Mouse (Mus musculus) ES-CJ7 (cell line): ENCODE results near the gene Tlr11.

ENCODE experiments used
- DNase-seq: peaks from one replicate; pipeline ENCODE4 v3.0.0; 2011; ENCODE audit warnings: low read depth, low spot score

The Tlr11 gene

DNA sequence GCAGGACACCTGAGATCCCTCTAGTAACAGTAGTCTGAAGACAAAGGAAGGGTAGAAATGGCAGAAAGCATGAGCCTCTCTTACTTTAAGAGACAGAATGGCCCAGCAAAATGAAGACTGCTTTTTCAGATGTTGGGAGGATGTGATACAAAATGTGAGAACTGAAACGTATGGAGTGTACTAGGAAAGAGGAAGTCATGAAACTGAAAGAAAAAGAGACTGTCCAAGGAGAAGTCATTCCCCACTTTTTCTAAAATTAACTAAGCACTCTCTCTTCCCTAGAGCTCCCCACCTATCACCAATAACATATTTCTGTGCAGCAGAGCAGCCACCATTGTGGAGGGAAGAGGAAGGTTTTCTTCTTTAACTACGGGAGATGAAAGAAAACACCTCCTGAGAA lies at the start of gene Tlr11:
Tlr11 (plus strand) TSS at position 322 of the 400 bp plus-strand sequence.
- no peak for DNase-seq

DNA sequence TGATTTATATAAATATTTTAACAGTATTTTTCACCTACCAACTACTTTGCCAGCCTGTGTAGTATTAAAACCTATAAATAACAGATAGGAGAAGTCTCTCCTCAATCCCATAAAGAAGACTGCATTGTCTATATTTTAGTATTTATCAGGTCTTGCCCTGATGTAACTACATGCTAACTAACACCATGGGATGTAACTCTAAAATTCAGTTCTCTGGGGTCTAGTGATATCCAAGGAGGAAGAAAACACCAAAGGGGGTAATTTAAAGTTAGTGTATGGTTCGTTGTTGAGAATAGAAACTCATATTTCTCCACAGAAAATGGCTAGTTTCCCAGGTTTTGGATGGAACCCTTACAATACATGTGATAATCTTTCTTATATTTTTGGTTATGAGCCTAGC lies 31.1 kb upstream of the Tlr11 start, which contains the start of gene Olfr734:
Olfr734 (minus strand) TSS at position 101 of the 400 bp plus-strand sequence.
- DNase-seq, result no peak

DNA sequence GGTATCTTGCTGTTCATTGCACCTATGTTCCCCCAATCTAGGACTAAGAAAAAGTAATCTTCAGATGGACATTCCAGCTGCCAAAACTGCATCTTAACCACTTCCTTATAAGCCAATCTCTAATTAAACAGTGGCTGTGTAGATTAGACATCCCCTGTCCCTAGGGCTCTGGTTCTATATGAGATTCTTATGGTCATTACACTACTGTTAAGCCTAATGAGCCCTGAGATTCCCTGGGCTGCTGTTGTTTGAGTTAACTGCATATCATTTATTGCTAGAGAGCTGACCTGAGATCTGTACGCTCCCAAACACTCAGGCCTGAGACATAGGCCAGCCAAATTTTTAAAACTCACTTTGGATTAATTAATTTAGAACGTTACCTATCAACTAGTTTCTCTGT lies 8.9 kb upstream of the Tlr11 start, which contains the start of gene Olfr735:
Olfr735 (minus strand) TSS at position 77 of the 400 bp plus-strand sequence.
- DNase-seq, result no peak

DNA sequence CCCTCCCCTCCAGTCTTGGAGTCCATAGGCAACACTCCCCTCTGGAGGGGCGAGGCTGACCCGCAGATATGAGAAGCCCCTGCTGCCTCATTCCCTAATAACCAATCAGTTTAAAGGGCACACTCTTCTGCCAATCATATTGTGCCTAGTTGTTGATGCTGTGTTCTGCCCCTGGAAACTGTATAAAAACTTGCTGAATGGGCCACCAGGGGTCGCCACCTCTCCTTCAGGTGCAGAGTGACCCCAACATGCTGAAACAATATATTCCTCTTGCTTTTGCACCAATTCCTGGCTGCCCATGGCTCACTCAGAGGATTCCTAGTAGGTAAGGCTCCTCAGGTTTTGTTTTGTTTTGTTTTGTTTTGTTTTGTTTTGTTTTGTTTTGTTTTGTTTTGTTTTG lies 5.3 kb upstream of the Tlr11 start:
- DNase-seq, result peak; percentile 66

DNA sequence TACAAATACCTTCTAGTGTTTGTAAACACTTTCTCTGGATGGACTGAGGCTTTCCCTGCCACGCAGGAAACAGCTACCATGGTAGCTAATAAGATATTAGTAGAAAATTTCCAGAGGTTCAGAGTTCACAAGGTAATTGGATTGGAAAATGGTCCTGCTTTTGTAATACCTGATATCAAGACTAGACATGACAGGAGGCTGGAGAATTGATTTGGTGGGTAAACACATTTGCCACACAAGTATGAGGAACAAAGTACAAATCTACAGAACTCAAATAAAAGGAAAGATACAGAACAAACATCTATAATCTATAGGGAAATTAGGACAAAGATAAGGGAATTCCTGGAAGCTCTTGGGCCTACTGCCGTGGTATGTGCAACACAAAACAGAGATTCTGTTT lies 989 bp upstream of the Tlr11 start:
- DNase-seq, result no peak

DNA sequence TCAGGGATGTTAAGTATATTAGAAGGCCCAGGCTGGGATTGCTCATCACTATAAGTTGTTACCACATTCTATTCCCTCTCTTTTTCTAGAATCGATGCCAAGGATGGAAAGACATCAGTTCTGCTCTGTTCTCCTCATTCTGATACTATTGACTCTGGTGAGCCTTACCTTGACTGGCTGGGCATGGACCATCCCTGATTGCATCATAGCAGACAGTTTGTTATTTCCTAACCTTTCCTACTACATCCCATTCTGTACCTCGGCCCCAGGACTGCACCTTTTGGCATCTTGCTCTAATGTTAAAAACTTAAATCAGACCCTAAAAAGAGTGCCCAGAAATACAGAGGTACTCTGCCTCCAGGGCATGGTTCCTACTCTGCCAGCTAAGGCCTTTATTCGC lies 2.8 kb downstream of the Tlr11 start:
- DNase-seq, result no peak

DNA sequence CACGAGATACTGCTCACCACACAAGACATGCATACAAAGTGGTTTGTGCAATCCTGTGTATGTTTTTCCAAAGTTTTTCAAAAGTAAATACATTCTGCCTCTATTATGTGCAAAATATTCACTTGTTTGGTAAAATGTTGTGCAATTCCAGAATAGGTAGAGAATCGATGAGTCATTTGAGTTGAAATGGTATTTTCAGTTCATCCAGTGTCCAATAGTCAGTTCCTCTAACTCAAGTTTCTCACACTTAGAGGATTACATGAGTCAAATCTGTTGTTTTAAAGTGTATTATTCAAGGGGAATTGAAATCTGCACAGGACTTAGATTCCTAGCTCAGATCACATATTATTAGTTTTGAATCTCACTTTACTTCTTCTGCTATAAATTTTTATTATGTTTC lies 5.8 kb downstream of the Tlr11 start:
- DNase-seq, result no peak

DNA sequence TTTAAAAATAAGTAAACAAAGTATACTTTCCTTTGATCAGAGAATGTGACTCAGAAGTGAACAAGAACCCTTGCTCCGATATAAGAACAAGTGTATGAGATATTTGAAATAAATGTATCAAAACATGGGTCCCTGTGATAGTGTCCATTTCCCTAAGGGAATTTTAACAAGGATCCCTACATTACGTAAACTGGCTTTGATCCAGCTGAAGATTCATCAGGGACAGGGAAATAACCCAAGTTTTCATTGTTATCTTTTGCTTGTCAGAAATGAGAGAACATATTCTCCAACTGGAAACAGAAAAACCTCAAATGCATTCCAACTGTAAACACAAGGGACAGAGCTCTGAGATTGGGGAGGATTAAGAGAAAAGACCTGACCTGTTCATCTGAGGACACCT lies 23.1 kb downstream of the Tlr11 start, which contains the start of gene Olfr736:
Olfr736 (plus strand) TSS at position 301 of the 400 bp plus-strand sequence.
- DNase-seq, result no peak

DNA sequence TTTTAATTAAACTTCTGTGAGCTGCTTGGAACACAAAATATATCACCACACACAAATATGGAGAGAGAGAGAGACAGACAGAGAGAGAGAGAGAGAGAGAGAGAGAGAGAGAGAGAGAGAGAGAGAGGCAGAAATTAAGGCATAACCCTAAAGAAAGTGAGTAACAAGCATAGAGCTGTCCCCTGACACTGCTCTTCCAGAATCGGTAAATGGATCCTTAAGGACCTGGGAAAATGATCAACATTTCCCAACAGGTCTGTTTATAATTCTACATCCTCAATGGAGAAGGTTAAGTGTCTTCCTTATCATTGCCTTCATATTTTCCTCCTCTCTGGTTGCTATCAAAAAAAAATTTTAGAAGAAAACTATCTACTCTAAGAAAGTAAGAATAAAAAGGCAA lies 49.6 kb downstream of the Tlr11 start, which contains the start of gene Olfr738:
Olfr738 (plus strand) TSS at position 301 of the 400 bp plus-strand sequence.
- no peak for DNase-seq
